8 mouse cellular contexts compared by ENCODE assay signal in genomic region chr9:29654885-29655284, GRCm38 (mm10).
DNase-seq lines count a peak whose midpoint lies in the region; ATAC-seq and TF ChIP-seq lines count a peak whose summit lies in the region.

No protein-coding gene starts in this region.

- WGBS in heart, embryonic 11.5 days (ENCODE audit: insufficient replicate concordance), result 14% methylated on average over 6 of the region's 6 CpGs
- 10% methylated on average over 6 of the region's 6 CpGs for WGBS in liver, embryonic 14.5 days (ENCODE audit: insufficient replicate concordance)
- 14% methylated on average over 6 of the region's 6 CpGs for WGBS in small intestine, adult 2 months

- H3K27me3 ChIP-seq in heart, embryonic 11.5 days (ENCODE audit: control insufficient read depth, insufficient read depth, low read length), result no peaks in the 10 kb centered on the region
- H3K27me3 ChIP-seq in liver, embryonic 14.5 days (ENCODE audit: control insufficient read depth, insufficient read depth, low read length), result no peaks in the 10 kb centered on the region
- H3K27me3 ChIP-seq in small intestine, adult 2 months (ENCODE audit: control insufficient read depth, insufficient read depth, low read length), result no peaks in the 10 kb centered on the region

- TF ChIP-seq CTCF in liver, embryonic 14.5 days (IDR thresholded peaks at IDR 0.05; ENCODE audit: low read depth), result peak; percentile 88
- TF ChIP-seq CTCF in small intestine, adult 2 months (IDR thresholded peaks at IDR 0.05; ENCODE audit: extremely low read depth, insufficient read length, insufficient replicate concordance, low read depth, low read length), result peak; percentile 68; the same call in 1 of the 2 replicates

- no peaks in the 10 kb centered on the region for H3K9me3 ChIP-seq in heart, embryonic 11.5 days (replicated peaks; ENCODE audit: control insufficient read depth, low read length)
- no peaks in the 10 kb centered on the region for H3K9me3 ChIP-seq in liver, embryonic 14.5 days (ENCODE audit: control insufficient read depth, low read length)

- TF ChIP-seq EP300 in liver, embryonic 14.5 days (IDR thresholded peaks at IDR 0.05; ENCODE audit: low read depth), result no peak

- H3K4me1 ChIP-seq in heart, embryonic 11.5 days (ENCODE audit: control insufficient read depth, insufficient read depth, low read length), result no peaks in the 10 kb centered on the region; the same call in 1 of the 2 replicates
- no peaks in the 10 kb centered on the region for H3K4me1 ChIP-seq in liver, embryonic 14.5 days (replicated peaks; ENCODE audit: control insufficient read depth in 2 of 2, insufficient read depth in 2 of 2, low read length in 1 of 2)
- H3K4me1 ChIP-seq in small intestine, adult 2 months (ENCODE audit: control insufficient read depth, insufficient read depth, insufficient read length, low read length), result no peaks in the 10 kb centered on the region

- peak; percentile 34 for DNase-seq in heart, postnatal 4 days
- DNase-seq in 3T3-L1 (ENCODE audit: low read depth, low spot score), result peak; percentile 2
- DNase-seq in NIH3T3 (ENCODE audit: low read depth), result peak; percentile 21
- DNase-seq in embryo, embryonic 10.5 days (ENCODE audit: low spot score), result peak; percentile 69
- DNase-seq in liver, embryonic 14.5 days (ENCODE audit: low read depth in 3 of 3, low spot score in 3 of 3), result no peak
- no peak for DNase-seq in heart, adult 9 months (ENCODE audit: low spot score in 2 of 2)

- H3K4me2 ChIP-seq in heart, embryonic 11.5 days, result no peak overlapping the region
- H3K4me2 ChIP-seq in liver, embryonic 14.5 days (ENCODE audit: low read depth), result no peak overlapping the region

- no peaks in the 10 kb centered on the region for H3K36me3 ChIP-seq in heart, embryonic 11.5 days (ENCODE audit: control insufficient read depth, insufficient read depth, low read length)
- H3K36me3 ChIP-seq in liver, embryonic 14.5 days (replicated peaks; ENCODE audit: control insufficient read depth, insufficient read depth, low read depth), result no peaks in the 10 kb centered on the region
- H3K36me3 ChIP-seq in small intestine, adult 2 months (ENCODE audit: control insufficient read depth, insufficient read depth, low read length), result no peaks in the 10 kb centered on the region

- no peak for ATAC-seq in heart, embryonic 11.5 days (replicated peaks; ENCODE audit: insufficient number of reproducible peaks, low FRiP score, low TSS enrichment)
- no peak for ATAC-seq in liver, embryonic 14.5 days (ENCODE audit: insufficient read depth)

- H3K27ac ChIP-seq in heart, embryonic 11.5 days (ENCODE audit: low read depth, low read length), result no peak overlapping the region
- no peak overlapping the region for H3K27ac ChIP-seq in liver, embryonic 14.5 days
- H3K27ac ChIP-seq in small intestine, adult 2 months (ENCODE audit: insufficient read depth, low read depth, low read length), result no peak overlapping the region

- no peak overlapping the region for H3K4me3 ChIP-seq in heart, embryonic 11.5 days (ENCODE audit: low read depth, low read length)
- H3K4me3 ChIP-seq in liver, embryonic 14.5 days (ENCODE audit: insufficient read depth in 1 of 2, low read depth in 2 of 2, low read length in 2 of 2), result no peak overlapping the region
- H3K4me3 ChIP-seq in small intestine, adult 2 months (ENCODE audit: low read depth, low read length), result no peak overlapping the region

- no peak for TF ChIP-seq POLR2A in small intestine, adult 2 months (IDR thresholded peaks at IDR 0.05; ENCODE audit: low read depth, low read length)

- H3K9ac ChIP-seq in heart, embryonic 11.5 days (ENCODE audit: low read depth, low read length), result no peak overlapping the region
- H3K9ac ChIP-seq in liver, embryonic 14.5 days (replicated peaks), result no peak overlapping the region

Comparison
In these comparisons a context has a peak if more than half of its experiments do, and no peak if none do; other contexts are left out.
1. DNase-seq: peak in heart, postnatal 4 days (single experiment), 3T3-L1 (single experiment), NIH3T3 (single experiment) and embryo, embryonic 10.5 days (single experiment); none in liver, embryonic 14.5 days (0 of 3) and heart, adult 9 months (0 of 2).